ENCODE assay signal across 20 mouse cellular contexts in the genomic region with DNA sequence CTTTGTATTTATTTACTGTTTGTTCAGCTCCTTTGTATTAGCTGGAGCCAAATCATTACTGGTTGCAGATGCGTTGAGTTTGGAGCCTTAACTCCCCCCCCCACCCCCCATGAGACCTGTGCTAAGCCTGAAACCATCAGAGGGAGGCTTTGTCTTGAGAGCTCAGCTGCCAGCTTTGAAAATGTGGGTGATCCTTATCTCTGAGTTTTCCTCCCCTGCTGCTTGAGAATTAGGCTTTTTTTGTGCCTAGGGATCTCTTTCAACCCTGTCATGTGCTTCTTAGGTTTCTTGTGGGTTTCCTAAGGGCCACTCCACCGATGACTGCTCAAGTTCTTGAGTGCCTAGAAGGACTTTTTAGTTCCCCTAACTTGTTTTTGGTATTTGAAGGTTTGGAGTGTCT. TPM values are rescaled to one million over a fixed set of nuclear protein-coding genes. Genes with fewer than 3 reads are reported as not detected.
DNase-seq lines count a peak whose midpoint lies in the region; ATAC-seq lines count a peak whose summit lies in the region.
"Had no signal": no experiment of that assay in that cellular context is flagged by ENCODE, and none has a peak within 500 bp of the region (broad histone marks: within the 10 kb centered on the region; RNA-seq: fewer than 3 reads in every experiment).

No protein-coding gene starts in this region.

- H3K4me3 ChIP-seq in hindbrain, embryonic 11.5 days (ENCODE audit: low read depth, low read length) = no peak overlapping the region
- no peak overlapping the region for H3K4me3 ChIP-seq in hindbrain, embryonic 10.5 days
- no peak overlapping the region for H3K4me3 ChIP-seq in midbrain, embryonic 12.5 days
- H3K4me3 ChIP-seq in midbrain, embryonic 14.5 days (replicated peaks; ENCODE audit: low read depth, low read length) = no peak overlapping the region
- H3K4me3 ChIP-seq: embryonic facial prominence, embryonic 13.5 days; forebrain, embryonic 13.5 days; heart, embryonic 13.5 days; limb, embryonic 12.5 days; liver, embryonic 13.5 days; neural tube, embryonic 13.5 days had no signal

- no peak overlapping the region for H3K9ac ChIP-seq in hindbrain, embryonic 11.5 days (ENCODE audit: low read depth, low read length)
- no peak overlapping the region for H3K9ac ChIP-seq in midbrain, embryonic 12.5 days (replicated peaks)
- no peak overlapping the region for H3K9ac ChIP-seq in midbrain, embryonic 14.5 days (replicated peaks; ENCODE audit: low read length)
- H3K9ac ChIP-seq: embryonic facial prominence, embryonic 13.5 days; forebrain, embryonic 13.5 days; heart, embryonic 13.5 days; limb, embryonic 12.5 days; liver, embryonic 13.5 days; neural tube, embryonic 13.5 days had no signal

- H3K27ac ChIP-seq in hindbrain, embryonic 11.5 days (ENCODE audit: low read depth, low read length) = no peak overlapping the region
- H3K27ac ChIP-seq in hindbrain, embryonic 10.5 days = no peak overlapping the region
- no peak overlapping the region for H3K27ac ChIP-seq in midbrain, embryonic 12.5 days (replicated peaks)
- no peak overlapping the region for H3K27ac ChIP-seq in midbrain, embryonic 14.5 days (replicated peaks; ENCODE audit: low read depth, low read length)
- H3K27ac ChIP-seq: embryonic facial prominence, embryonic 13.5 days; forebrain, embryonic 13.5 days; heart, embryonic 13.5 days; limb, embryonic 12.5 days; liver, embryonic 13.5 days; neural tube, embryonic 13.5 days had no signal

- H3K4me1 ChIP-seq in hindbrain, embryonic 11.5 days (replicated peaks; ENCODE audit: control insufficient read depth, insufficient read depth, low read length) = no peaks in the 10 kb centered on the region
- H3K4me1 ChIP-seq in hindbrain, embryonic 10.5 days (replicated peaks) = peaks cover 11% of the 10 kb centered on the region
- peaks cover 6% of the 10 kb centered on the region; the same call in 1 of the 2 replicates for H3K4me1 ChIP-seq in midbrain, embryonic 12.5 days
- H3K4me1 ChIP-seq in midbrain, embryonic 14.5 days (ENCODE audit: control insufficient read depth, insufficient read depth, low read length) = peaks cover 4% of the 10 kb centered on the region; the same call in 1 of the 2 replicates
- H3K4me1 ChIP-seq: limb, embryonic 12.5 days had no signal

- H3K9me3 ChIP-seq in hindbrain, embryonic 11.5 days (ENCODE audit: control insufficient read depth, low read length) = no peaks in the 10 kb centered on the region
- no peaks in the 10 kb centered on the region for H3K9me3 ChIP-seq in hindbrain, embryonic 10.5 days
- H3K9me3 ChIP-seq in midbrain, embryonic 12.5 days = no peaks in the 10 kb centered on the region
- no peaks in the 10 kb centered on the region for H3K9me3 ChIP-seq in midbrain, embryonic 14.5 days (ENCODE audit: control insufficient read depth, low read length)
- H3K9me3 ChIP-seq: forebrain, embryonic 13.5 days; heart, embryonic 13.5 days; limb, embryonic 12.5 days; liver, embryonic 13.5 days; neural tube, embryonic 13.5 days had no signal

- no peaks in the 10 kb centered on the region for H3K27me3 ChIP-seq in hindbrain, embryonic 11.5 days (ENCODE audit: control insufficient read depth, insufficient read depth, low read length)
- H3K27me3 ChIP-seq in hindbrain, embryonic 10.5 days (ENCODE audit: insufficient read depth, poor library complexity, severe bottlenecking) = no peaks in the 10 kb centered on the region
- H3K27me3 ChIP-seq in midbrain, embryonic 12.5 days = no peaks in the 10 kb centered on the region
- H3K27me3 ChIP-seq in midbrain, embryonic 14.5 days (ENCODE audit: control insufficient read depth, insufficient read depth, low read length) = no peaks in the 10 kb centered on the region
- H3K27me3 ChIP-seq: embryonic facial prominence, embryonic 13.5 days; forebrain, embryonic 13.5 days; heart, embryonic 13.5 days; limb, embryonic 12.5 days; liver, embryonic 13.5 days; neural tube, embryonic 13.5 days had no signal

- no peak for ATAC-seq in hindbrain, embryonic 11.5 days (ENCODE audit: low FRiP score)
- 0 out of 2 replicates have a peak, but pooled peaks have one; percentile 12 for ATAC-seq in midbrain, embryonic 12.5 days (ENCODE audit: low FRiP score, low read depth)
- ATAC-seq in midbrain, embryonic 14.5 days (ENCODE audit: low FRiP score, low TSS enrichment) = no peak
- ATAC-seq: forebrain, embryonic 13.5 days had no signal

- no peak overlapping the region for H3K4me2 ChIP-seq in hindbrain, embryonic 11.5 days (replicated peaks; ENCODE audit: low read depth, low read length)
- no peak overlapping the region for H3K4me2 ChIP-seq in midbrain, embryonic 12.5 days (replicated peaks)
- H3K4me2 ChIP-seq in midbrain, embryonic 14.5 days (ENCODE audit: low read length) = no peak overlapping the region
- H3K4me2 ChIP-seq: embryonic facial prominence, embryonic 13.5 days; forebrain, embryonic 13.5 days; heart, embryonic 13.5 days; limb, embryonic 12.5 days; liver, embryonic 13.5 days; neural tube, embryonic 13.5 days had no signal

- peak; percentile 18 for DNase-seq in hindbrain, embryonic 11.5 days (ENCODE audit: low spot score)
- no peak for DNase-seq in hindbrain, embryonic 10.5 days (ENCODE audit: low spot score)
- DNase-seq in midbrain, embryonic 14.5 days = no peak
- peak; percentile 3 for DNase-seq in NIH3T3 (ENCODE audit: low read depth)
- DNase-seq in lung, postnatal 36 days = peak; percentile 68
- DNase-seq in cerebellum, adult 8-10 months = no peak
- DNase-seq in cerebellum, postnatal 14 days = no peak
- DNase-seq: heart, postnatal 4 days; kidney, adult 8-10 months; kidney, postnatal 36 days; layer of hippocampus, adult 9-11 months; liver, embryonic 13.5 days; right cerebral cortex, postnatal 25 days; thymus, postnatal 14 days had no signal

- 5% methylated on average over 2 of the region's 2 CpGs for WGBS in hindbrain, embryonic 11.5 days
- WGBS in hindbrain, embryonic 10.5 days = 4% methylated on average over 2 of the region's 2 CpGs
- WGBS in midbrain, embryonic 12.5 days = 2% methylated on average over 2 of the region's 2 CpGs
- 0% methylated on average over 2 of the region's 2 CpGs for WGBS in midbrain, embryonic 14.5 days

- H3K36me3 ChIP-seq in hindbrain, embryonic 11.5 days (ENCODE audit: control insufficient read depth, insufficient read depth, low read length) = no peaks in the 10 kb centered on the region; the same call in 1 of the 2 replicates
- peaks cover 19% of the 10 kb centered on the region for H3K36me3 ChIP-seq in hindbrain, embryonic 10.5 days
- 0 out of 2 replicates have a peak, but pooled peaks cover 4% of the 10 kb centered on the region for H3K36me3 ChIP-seq in midbrain, embryonic 12.5 days
- 0 out of 2 replicates have a peak, but pooled peaks cover 3% of the 10 kb centered on the region for H3K36me3 ChIP-seq in midbrain, embryonic 14.5 days (ENCODE audit: control insufficient read depth, insufficient read depth, low read length)

RNA-seq across cellular contexts. Expression of a gene that starts 23.3 kb away (rescaled TPM):
- 46.0 and 48.8 TPM in 2 replicates for polyA plus RNA-seq in hindbrain, embryonic 11.5 days (2014; fragmentation: Nextera tagmentation; extraction: Ambion mirVana)
- polyA plus RNA-seq in hindbrain, embryonic 10.5 days (2016; fragmentation: Nextera tagmentation; extraction: Ambion mirVana) = 27.0 and 32.7 TPM in 2 replicates
- 39.4 and 40.8 TPM in 2 replicates for polyA plus RNA-seq in midbrain, embryonic 12.5 days (2016; fragmentation: Nextera tagmentation; extraction: Ambion mirVana)
- 38.4 and 53.8 TPM in 2 replicates for polyA plus RNA-seq in midbrain, embryonic 14.5 days (2014; fragmentation: Nextera tagmentation; extraction: Ambion mirVana)

Comparison
In these comparisons a context has a peak if more than half of its experiments do, and no peak if none do; other contexts are left out.
1. DNase-seq: peak in hindbrain, embryonic 11.5 days (single experiment), NIH3T3 (single experiment) and lung, postnatal 36 days (single experiment); none in hindbrain, embryonic 10.5 days (single experiment), midbrain, embryonic 14.5 days (single experiment), cerebellum, adult 8-10 months (single experiment) and cerebellum, postnatal 14 days (0 of 2).